Mouse (Mus musculus) heart, postnatal 4 days (tissue): ENCODE measurements around the gene Foxp1. TPM values are rescaled to one million over a fixed set of nuclear protein-coding genes. Genes with fewer than 3 reads are reported as not detected.
A peak's percentile ranks its signal among the peaks of the same experiment; 100 is the strongest.

Source experiments
- DNase-seq: peaks from one replicate; pipeline ENCODE4 v3.0.0; 2021
- total RNA-seq, 2 experiments: library from RNA; stranded (reverse); gene quantifications; 2 replicates each; pipeline ENCODE4 v1.2.3; 2021

Foxp1 gene
- total RNA-seq, 2 experiments from 2014 or later = 66.1 to 67.0 TPM

- DNase-seq = peak; percentile 27
Measured at GRCm38 (mm10) chr6:99484197-99484725, 38.3 kb downstream of the Foxp1 start.

GRCm38 (mm10) chr6:99483556-99483955 is 39.0 kb downstream of the Foxp1 start:
- DNase-seq = no peak

GRCm38 (mm10) chr6:99481568-99481967 is 41.0 kb downstream of the Foxp1 start:
- DNase-seq = no peak

GRCm38 (mm10) chr6:99478873-99479650 is 43.5 kb downstream of the Foxp1 start:
- DNase-seq = no peak

- no peak for DNase-seq
Measured at GRCm38 (mm10) chr6:99475040-99475439, 47.5 kb downstream of the Foxp1 start.

- DNase-seq = no peak
Measured at GRCm38 (mm10) chr6:99470906-99471305, 51.6 kb downstream of the Foxp1 start.

- no peak for DNase-seq
Measured at GRCm38 (mm10) chr6:99469134-99469834, 53.2 kb downstream of the Foxp1 start.

- DNase-seq = no peak
Measured at GRCm38 (mm10) chr6:99467831-99468230, 54.7 kb downstream of the Foxp1 start.

- DNase-seq = no peak
Measured at GRCm38 (mm10) chr6:99467109-99467508, 55.4 kb downstream of the Foxp1 start.

- DNase-seq = no peak
Measured at GRCm38 (mm10) chr6:99466354-99466753, 56.2 kb downstream of the Foxp1 start.

- no peak for DNase-seq
Measured at GRCm38 (mm10) chr6:99464449-99464848, 58.1 kb downstream of the Foxp1 start.

- DNase-seq = no peak
Measured at GRCm38 (mm10) chr6:99463906-99464305, 58.6 kb downstream of the Foxp1 start.

- DNase-seq = no peak
Measured at GRCm38 (mm10) chr6:99458775-99459174, 63.7 kb downstream of the Foxp1 start.

GRCm38 (mm10) chr6:99453763-99454520 is 68.6 kb downstream of the Foxp1 start:
- DNase-seq = no peak

- no peak for DNase-seq
Measured at GRCm38 (mm10) chr6:99452638-99453185, 69.8 kb downstream of the Foxp1 start.

- no peak for DNase-seq
Measured at GRCm38 (mm10) chr6:99451479-99451878, 71.0 kb downstream of the Foxp1 start.

- DNase-seq = no peak
Measured at GRCm38 (mm10) chr6:99447447-99447846, 75.1 kb downstream of the Foxp1 start.

- DNase-seq = no peak
Measured at GRCm38 (mm10) chr6:99446801-99447415, 75.6 kb downstream of the Foxp1 start.

GRCm38 (mm10) chr6:99443460-99443859 is 79.1 kb downstream of the Foxp1 start:
- peak; percentile 21 for DNase-seq

GRCm38 (mm10) chr6:99441100-99441499 is 81.4 kb downstream of the Foxp1 start:
- no peak for DNase-seq

- no peak for DNase-seq
Measured at GRCm38 (mm10) chr6:99440606-99441005, 81.9 kb downstream of the Foxp1 start.

- peak; percentile 46 for DNase-seq
Measured at GRCm38 (mm10) chr6:99439878-99440361, 82.6 kb downstream of the Foxp1 start.
